Mouse (Mus musculus): ENCODE measurements at regions not wholly inside any gene's neighbourhood (a gene's known extent, or its start where the extent isn't known, plus 50 kb on each side); places are given as distances from the start of the nearest gene placed in this dataset.

- intact Hi-C loops (cut with DNase I), result no loop called here
- DNase-seq (ENCODE audit: low spot score in 2 of 2), result no peak
Observed at GRCm38 (mm10) chr3:103408724-103409123, 129.6 kb downstream of the Trim33 start.

- intact Hi-C loops (cut with DNase I), result no loop called here
- peak in 1 of 2 experiments; percentile 26 for DNase-seq (ENCODE audit: low spot score in 2 of 2)
Observed at GRCm38 (mm10) chr3:103412247-103412646, 133.2 kb downstream of the Trim33 start.

- intact Hi-C loops (cut with DNase I), result no loop called here
- DNase-seq (ENCODE audit: low spot score in 2 of 2), result no peak
Observed at GRCm38 (mm10) chr3:103415051-103415695, 136.1 kb downstream of the Trim33 start.

GRCm38 (mm10) chr3:103416296-103416695, 137.2 kb downstream of the Trim33 start:
- intact Hi-C loops (cut with DNase I), result no loop called here
- no peak for DNase-seq (ENCODE audit: low spot score in 2 of 2)

- no peak for DNase-seq (ENCODE audit: low spot score in 2 of 2)
- intact Hi-C loops (cut with DNase I), result no loop called here
Observed at GRCm38 (mm10) chr3:103417781-103418180, 138.7 kb downstream of the Trim33 start.

GRCm38 (mm10) chr3:103419761-103420620, 140.9 kb downstream of the Trim33 start:
- peak in 1 of 2 experiments; percentile 20 for DNase-seq (ENCODE audit: low spot score in 2 of 2)
- intact Hi-C loops (cut with DNase I), result no loop called here

- peak in 1 of 2 experiments; percentile 35 for DNase-seq (ENCODE audit: low spot score in 2 of 2)
- intact Hi-C loops (cut with DNase I), result no loop called here
Observed at GRCm38 (mm10) chr3:103420621-103421274, 141.7 kb downstream of the Trim33 start.

- DNase-seq (ENCODE audit: low spot score in 2 of 2), result no peak
- intact Hi-C loops (cut with DNase I), result no loop called here
Observed at GRCm38 (mm10) chr3:103421275-103421621, 142.2 kb downstream of the Trim33 start.

- intact Hi-C loops (cut with DNase I), result no loop called here
Observed at GRCm38 (mm10) chr3:103422806-103423205, 143.7 kb downstream of the Trim33 start.

GRCm38 (mm10) chr3:103423290-103423689, 144.2 kb downstream of the Trim33 start:
- intact Hi-C loops (cut with DNase I), result no loop called here
- DNase-seq (ENCODE audit: low spot score in 2 of 2), result no peak

More at GRCm38 (mm10) chr3:103422806-103423205, 143.7 kb downstream of the Trim33 start:
- DNase-seq (ENCODE audit: low spot score in 2 of 2), result no peak

GRCm38 (mm10) chr3:103425812-103426430, 146.8 kb downstream of the Trim33 start:
- intact Hi-C loops (cut with DNase I), result no loop called here
- peak in 1 of 2 experiments; percentile 51 for DNase-seq (ENCODE audit: low spot score in 2 of 2)

- intact Hi-C loops (cut with DNase I), result no loop called here
- no peak for DNase-seq (ENCODE audit: low spot score in 2 of 2)
Observed at GRCm38 (mm10) chr3:103429227-103429788, 145.7 kb upstream of the Syt6 start.

- no peak for DNase-seq (ENCODE audit: low spot score in 2 of 2)
- intact Hi-C loops (cut with DNase I), result no loop called here
Observed at GRCm38 (mm10) chr3:103430131-103430530, 144.9 kb upstream of the Syt6 start.

GRCm38 (mm10) chr3:103432254-103432653, 142.8 kb upstream of the Syt6 start:
- intact Hi-C loops (cut with DNase I), result no loop called here
- DNase-seq (ENCODE audit: low spot score in 2 of 2), result no peak

- no peak for DNase-seq (ENCODE audit: low spot score in 2 of 2)
- intact Hi-C loops (cut with DNase I), result no loop called here
Observed at GRCm38 (mm10) chr3:103436902-103437603, 138.0 kb upstream of the Syt6 start.

GRCm38 (mm10) chr3:103438791-103439354, 136.2 kb upstream of the Syt6 start:
- peak; percentile 34 to 53 for DNase-seq (ENCODE audit: low spot score in 2 of 2)
- intact Hi-C loops (cut with DNase I), result loop anchor here (2.0 kb wide), 1 partner anchor 300 kb away; the partner anchor contains the start of genes Gm10964 and Olfml3

GRCm38 (mm10) chr3:103443247-103443646, 131.8 kb upstream of the Syt6 start:
- DNase-seq (ENCODE audit: low spot score in 2 of 2), result no peak
- intact Hi-C loops (cut with DNase I), result no loop called here

- DNase-seq (ENCODE audit: low spot score in 2 of 2), result peak in 1 of 2 experiments; percentile 64
- intact Hi-C loops (cut with DNase I), result no loop called here
Observed at GRCm38 (mm10) chr3:103445852-103446251, 129.2 kb upstream of the Syt6 start.

- DNase-seq (ENCODE audit: low spot score in 2 of 2), result no peak
- intact Hi-C loops (cut with DNase I), result loop anchor here (1.0 kb wide), 1 partner anchor 7 kb away; no protein-coding TSS in a partner anchor
Observed at GRCm38 (mm10) chr3:103449851-103450250, 125.2 kb upstream of the Syt6 start.
